Mouse (Mus musculus) heart, embryonic 15.5 days (tissue): ENCODE measurements around the gene Ccnd3. TPM values are rescaled to one million over a fixed set of nuclear protein-coding genes. Genes with fewer than 3 reads are reported as not detected.
A peak's percentile ranks its signal among the peaks of the same experiment; 100 is the strongest.
"Not testable (repeated sequence)": the region's sequence is repeated elsewhere in the genome, so short reads cannot be mapped to it uniquely, and the experiment has no call there.

Experiments used
- ATAC-seq: fragments of 200-750 bp; cut with Nextera tagmentation; replicated peaks from 2 replicates; pipeline ENCODE4 v1.8.0; 2017; ENCODE audit warnings: low read depth, moderate TSS enrichment; ENCODE audit not compliant: insufficient number of reproducible peaks, insufficient read depth, low FRiP score
- H3K27ac ChIP-seq: fragments of 300-500 bp; sonication (generic); 2 replicates; pipeline ENCODE4 v1.5.1; 2015; ENCODE audit warnings: mild to moderate bottlenecking, inconsistent platforms
- H3K27me3 ChIP-seq: fragments of 300-500 bp; sonication (generic); 2 replicates; pipeline ENCODE4 v1.6.1; 2015; ENCODE audit warnings: inconsistent platforms
- H3K36me3 ChIP-seq: fragments of 300-500 bp; sonication (generic); 2 replicates; pipeline ENCODE4 v1.6.1; 2015; ENCODE audit warnings: mild to moderate bottlenecking, inconsistent platforms
- H3K4me1 ChIP-seq: fragments of 300-500 bp; sonication (generic); replicated peaks from 2 replicates; pipeline ENCODE4 v1.6.1; 2015; ENCODE audit warnings: inconsistent platforms
- H3K4me2 ChIP-seq: fragments of 300-500 bp; sonication (generic); 2 replicates; pipeline ENCODE4 v1.6.1; 2015; ENCODE audit warnings: inconsistent platforms, mild to moderate bottlenecking, moderate library complexity
- H3K4me3 ChIP-seq: fragments of 300-500 bp; sonication (generic); 2 replicates; pipeline ENCODE4 v1.5.1; 2015; ENCODE audit warnings: mild to moderate bottlenecking, inconsistent platforms
- H3K9ac ChIP-seq: fragments of 300-500 bp; sonication (generic); 2 replicates; pipeline ENCODE4 v1.6.1; 2015; ENCODE audit warnings: mild to moderate bottlenecking, inconsistent platforms
- H3K9me3 ChIP-seq: fragments of 300-500 bp; sonication (generic); replicated peaks from 2 replicates; pipeline ENCODE4 v1.6.1; 2016; ENCODE audit warnings: inconsistent platforms
- WGBS: fragments of 180-500 bp; shearing (Covaris S2); methylation state at CpG from one replicate; pipeline ENCODE4 v1.1.7; 2015; ENCODE audit warnings: mixed read lengths; 5-methylcytosine and 5-hydroxymethylcytosine counted together
- polyA plus RNA-seq: library from polyadenylated mRNA; unstranded; fragments of >200 nt; fragmentation: Nextera tagmentation; extraction: Ambion mirVana; gene quantifications from 2 replicates; pipeline ENCODE4 v1.2.1, GENCODE M21; 2015

Gene Ccnd3
- polyA plus RNA-seq, 1 experiment from 2014 or later = 369 TPM

DNA sequence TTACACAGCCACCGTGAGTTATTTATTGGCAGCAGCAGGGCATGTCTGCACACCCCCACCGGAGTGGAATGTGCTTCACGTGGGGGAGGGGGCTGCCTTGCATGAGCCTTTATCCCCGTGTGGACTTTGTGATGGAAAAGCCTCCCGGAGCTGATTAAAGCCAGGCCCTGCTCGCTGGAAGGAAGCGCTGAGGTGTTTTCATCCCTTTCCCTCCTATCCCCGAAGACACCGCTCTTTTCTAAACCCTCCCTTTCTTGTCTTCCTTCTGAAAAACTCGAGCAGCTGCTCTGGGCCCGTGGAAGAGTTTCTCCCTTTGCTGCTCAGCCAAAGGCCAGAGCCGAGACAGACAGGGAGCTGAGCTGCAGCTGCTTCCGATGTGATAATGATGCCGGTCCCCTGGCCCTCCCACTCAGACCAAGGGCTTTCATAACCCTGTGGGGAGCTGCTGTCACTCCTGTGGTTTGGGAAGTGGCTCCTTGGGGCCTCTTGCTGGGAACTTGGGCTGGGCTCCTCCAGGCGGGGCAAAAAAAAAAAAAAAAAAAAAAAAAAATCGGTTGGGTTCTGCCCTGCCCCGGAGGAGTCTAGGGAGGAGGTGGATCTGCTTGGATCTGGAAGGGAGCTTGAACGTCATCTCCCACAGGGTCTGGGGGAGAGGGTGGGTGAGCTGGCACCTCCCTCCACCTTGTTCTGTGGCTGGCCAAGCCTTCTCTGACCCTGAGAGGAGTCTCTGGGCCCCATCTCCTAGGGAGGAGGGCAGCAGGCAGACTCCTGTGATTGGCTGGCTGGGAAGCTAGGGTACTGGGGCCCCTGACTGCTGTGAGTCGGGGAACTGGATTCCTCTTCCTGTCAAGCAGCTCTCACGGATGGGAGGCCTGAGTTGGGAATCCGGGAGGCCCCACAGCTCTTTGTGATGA is 90.7 kb downstream of the Ccnd3 start:
- Histone ChIP-seq H3K4me1 (peaks cover 52% of the 10 kb centered on the region), H3K36me3 (peaks cover 34% of the 10 kb centered on the region), H3K9ac (peak overlapping the region; percentile 90), H3K9me3 (no peaks in the 10 kb centered on the region), H3K4me3 (peak overlapping the region; percentile 86), H3K27ac (peak overlapping the region; percentile 95), H3K27me3 (no peaks in the 10 kb centered on the region), H3K4me2 (peak overlapping the region; percentile 84)
- peak; percentile 56 for ATAC-seq
- 2% methylated on average over 20 of the region's 21 CpGs for whole genome bisulfite sequencing

- Histone ChIP-seq H3K27me3 (no peaks in the 10 kb centered on the region), H3K36me3 (peaks cover 41% of the 10 kb centered on the region)
- 21% methylated on average over 6 of the region's 6 CpGs for WGBS
Observed at GRCm38 (mm10) chr17:47596162-47596838, 91.4 kb downstream of the Ccnd3 start.

GRCm38 (mm10) chr17:47596839-47597164 is 92.0 kb downstream of the Ccnd3 start:
- ATAC-seq = no peak
- H3K36me3 ChIP-seq = peaks cover 46% of the 10 kb centered on the region
- peak overlapping the region; percentile 95 for H3K27ac ChIP-seq
- no peaks in the 10 kb centered on the region for H3K27me3 ChIP-seq
- H3K4me2 ChIP-seq = peak overlapping the region; percentile 84
- H3K4me1 ChIP-seq = peaks cover 55% of the 10 kb centered on the region
- H3K9me3 ChIP-seq = no peaks in the 10 kb centered on the region
- H3K9ac ChIP-seq = peak overlapping the region; percentile 90; the same call in 1 of the 2 replicates
- 40% methylated on average over 5 of the region's 5 CpGs for WGBS
- peak overlapping the region; percentile 86 for H3K4me3 ChIP-seq

More at GRCm38 (mm10) chr17:47596162-47596838, 91.4 kb downstream of the Ccnd3 start:
- Histone ChIP-seq H3K9ac (peak overlapping the region; percentile 90), H3K27ac (peak overlapping the region; percentile 95), H3K4me2 (peak overlapping the region; percentile 84), H3K9me3 (no peaks in the 10 kb centered on the region), H3K4me3 (peak overlapping the region; percentile 86), H3K4me1 (peaks cover 53% of the 10 kb centered on the region)
- ATAC-seq = no peak

GRCm38 (mm10) chr17:47597261-47597660 is 92.4 kb downstream of the Ccnd3 start:
- Histone ChIP-seq H3K9ac (peak overlapping the region; percentile 90), H3K4me1 (peaks cover 55% of the 10 kb centered on the region), H3K36me3 (peaks cover 51% of the 10 kb centered on the region), H3K4me3 (peak overlapping the region; percentile 86), H3K27ac (peak overlapping the region; percentile 95), H3K27me3 (no peaks in the 10 kb centered on the region), H3K4me2 (peak overlapping the region; percentile 84), H3K9me3 (no peaks in the 10 kb centered on the region)
- ATAC-seq = no peak
- WGBS = 36% methylated on average over 13 of the region's 13 CpGs

DNA sequence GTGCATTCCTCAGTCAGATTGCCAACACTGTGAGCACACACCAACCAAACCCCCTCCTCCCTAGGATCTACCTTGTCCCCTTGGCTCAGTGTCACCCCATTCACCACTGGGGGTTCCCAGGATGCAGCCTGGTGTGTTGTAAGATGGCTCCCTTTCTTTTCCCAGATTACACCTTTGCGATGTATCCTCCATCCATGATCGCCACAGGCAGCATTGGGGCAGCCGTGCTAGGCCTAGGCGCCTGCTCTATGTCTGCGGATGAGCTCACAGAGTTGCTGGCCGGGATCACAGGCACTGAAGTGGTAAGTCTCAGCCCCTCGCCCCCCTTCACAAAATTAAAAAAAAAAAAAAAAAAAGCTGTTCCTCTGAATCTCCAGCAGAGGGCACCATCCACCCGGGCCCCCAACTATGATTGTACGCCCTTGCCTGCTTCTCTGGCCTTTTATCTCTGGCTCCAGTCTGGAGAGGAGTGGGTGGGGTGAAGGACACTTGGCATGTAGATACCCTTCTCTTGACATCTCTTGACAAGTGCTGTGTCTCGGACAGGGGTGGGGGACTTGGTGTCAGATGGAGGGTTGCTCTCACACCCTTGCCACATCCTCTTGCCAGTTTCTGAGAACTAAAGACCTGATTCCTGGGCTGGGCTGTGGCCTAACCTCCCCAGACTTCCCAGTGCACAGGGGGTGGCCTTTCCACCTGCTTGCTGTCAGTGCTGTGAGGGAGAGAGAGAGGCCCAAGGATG is 93.2 kb downstream of the Ccnd3 start:
- H3K9ac ChIP-seq = peak overlapping the region; percentile 90
- WGBS = 18% methylated on average over 10 of the region's 10 CpGs
- no peaks in the 10 kb centered on the region for H3K27me3 ChIP-seq
- peak overlapping the region; percentile 86; the same call in 1 of the 2 replicates for H3K4me3 ChIP-seq
- H3K4me1 ChIP-seq = peaks cover 50% of the 10 kb centered on the region
- H3K27ac ChIP-seq = peak overlapping the region; percentile 95
- peaks cover 55% of the 10 kb centered on the region for H3K36me3 ChIP-seq
- peak overlapping the region; percentile 84; the same call in 1 of the 2 replicates for H3K4me2 ChIP-seq
- no peak for ATAC-seq
- no peaks in the 10 kb centered on the region for H3K9me3 ChIP-seq

GRCm38 (mm10) chr17:47598580-47599304 is 93.9 kb downstream of the Ccnd3 start:
- H3K4me3 ChIP-seq, H3K9me3 ChIP-seq, H3K4me2 ChIP-seq, H3K9ac ChIP-seq, ATAC-seq, H3K27me3 ChIP-seq: not testable (repeated sequence)
- peaks cover 59% of the 10 kb centered on the region for H3K36me3 ChIP-seq
- 73% methylated on average over 10 of the region's 10 CpGs for WGBS
- peak overlapping the region; percentile 95 for H3K27ac ChIP-seq
- peaks cover 50% of the 10 kb centered on the region for H3K4me1 ChIP-seq

DNA sequence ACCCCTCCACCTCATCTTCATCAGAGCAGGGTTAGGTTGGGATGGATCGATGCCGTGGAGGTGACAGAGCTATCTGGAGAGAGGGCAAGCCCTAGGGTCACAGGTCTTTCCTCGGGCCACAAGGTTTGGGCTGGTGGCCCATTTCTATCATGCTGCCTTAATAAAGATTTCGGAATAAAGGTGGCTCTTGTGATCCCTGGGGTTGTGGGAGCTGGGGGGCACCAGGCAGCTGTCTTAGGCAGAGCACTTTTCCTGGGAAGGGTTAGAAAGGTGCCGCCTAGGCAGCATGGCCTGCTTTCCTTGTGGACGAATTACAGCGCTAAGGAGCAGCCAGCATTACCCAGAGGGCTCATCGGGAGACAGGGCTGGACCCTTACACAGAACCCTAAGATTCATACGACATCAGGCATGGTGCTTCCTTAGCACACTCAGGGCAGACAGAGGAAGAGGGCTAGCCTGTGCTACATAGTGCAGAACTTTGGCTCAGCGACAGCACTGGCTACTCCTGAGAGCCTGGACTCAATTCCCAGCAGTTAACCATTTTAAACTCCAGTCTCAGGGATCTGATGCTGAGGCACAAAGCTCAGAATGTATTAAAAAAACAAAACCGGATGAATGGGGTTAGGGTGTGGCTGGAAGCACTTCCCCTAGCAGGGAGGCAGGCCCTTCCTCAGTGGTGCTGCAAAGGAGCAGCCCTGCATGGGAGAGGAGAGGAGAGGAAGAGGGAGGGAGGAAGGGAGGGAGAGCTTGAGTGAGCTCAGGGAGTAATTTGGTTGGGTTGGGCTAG is 94.9 kb downstream of the Ccnd3 start:
- no peak for ATAC-seq
- Histone ChIP-seq H3K9me3 (no peaks in the 10 kb centered on the region), H3K4me2 (no peak overlapping the region), H3K27ac (peak overlapping the region; percentile 70), H3K27me3 (no peaks in the 10 kb centered on the region), H3K4me3 (no peak overlapping the region), H3K36me3 (peaks cover 65% of the 10 kb centered on the region), H3K9ac (no peak overlapping the region), H3K4me1 (peaks cover 50% of the 10 kb centered on the region)
- WGBS = 67% methylated on average over 11 of the region's 11 CpGs

GRCm38 (mm10) chr17:47600601-47601388 is 95.9 kb downstream of the Ccnd3 start:
- no peak for ATAC-seq

GRCm38 (mm10) chr17:47601389-47601755 is 96.5 kb downstream of the Ccnd3 start:
- Histone ChIP-seq H3K27me3 (no peaks in the 10 kb centered on the region), H3K4me2 (no peak overlapping the region), H3K4me1 (peaks cover 35% of the 10 kb centered on the region), H3K4me3 (no peak overlapping the region), H3K9ac (no peak overlapping the region), H3K27ac (peak overlapping the region; percentile 44; the same call in 1 of the 2 replicates), H3K9me3 (no peaks in the 10 kb centered on the region), H3K36me3 (peaks cover 71% of the 10 kb centered on the region)
- ATAC-seq = no peak
- WGBS = 84% methylated on average over 10 of the region's 10 CpGs

More at GRCm38 (mm10) chr17:47600601-47601388, 95.9 kb downstream of the Ccnd3 start:
- peak overlapping the region; percentile 44 for H3K27ac ChIP-seq
- H3K4me1 ChIP-seq = peaks cover 41% of the 10 kb centered on the region
- H3K9me3 ChIP-seq = no peaks in the 10 kb centered on the region
- H3K36me3 ChIP-seq = peaks cover 70% of the 10 kb centered on the region
- H3K9ac ChIP-seq = no peak overlapping the region
- H3K4me2 ChIP-seq = no peak overlapping the region
- H3K4me3 ChIP-seq = no peak overlapping the region
- WGBS = 79% methylated on average over 13 of the region's 13 CpGs
- no peaks in the 10 kb centered on the region for H3K27me3 ChIP-seq
